Comparison of ENCODE assay signal across 9 mouse cellular contexts in genomic region chr13:35771968-35772382, GRCm38 (mm10).
DNase-seq lines count a peak whose midpoint lies in the region; ATAC-seq and TF ChIP-seq lines count a peak whose summit lies in the region.
"Had no signal": no experiment of that assay in that cellular context is flagged by ENCODE, and none has a peak within 500 bp of the region (broad histone marks: within the 10 kb centered on the region; RNA-seq: fewer than 3 reads in every experiment).

No protein-coding gene starts in this region.

- no peaks in the 10 kb centered on the region for H3K27me3 ChIP-seq in neural tube, embryonic 11.5 days (ENCODE audit: control insufficient read depth, insufficient read depth, low read length)
- H3K27me3 ChIP-seq in neural tube, embryonic 15.5 days (replicated peaks), result no peaks in the 10 kb centered on the region
- no peaks in the 10 kb centered on the region for H3K27me3 ChIP-seq in kidney, embryonic 16.5 days (ENCODE audit: insufficient read depth, low read length)
- no peaks in the 10 kb centered on the region for H3K27me3 ChIP-seq in lung, embryonic 14.5 days (ENCODE audit: insufficient read depth, low read length)
- H3K27me3 ChIP-seq: heart, embryonic 13.5 days had no signal

- H3K27ac ChIP-seq in neural tube, embryonic 11.5 days (ENCODE audit: low read depth, low read length), result no peak overlapping the region
- no peak overlapping the region for H3K27ac ChIP-seq in neural tube, embryonic 15.5 days (replicated peaks)
- no peak overlapping the region for H3K27ac ChIP-seq in kidney, embryonic 16.5 days (ENCODE audit: low read length)
- H3K27ac ChIP-seq in lung, embryonic 14.5 days (ENCODE audit: low read depth), result no peak overlapping the region
- H3K27ac ChIP-seq: heart, embryonic 13.5 days had no signal

- no peaks in the 10 kb centered on the region for H3K4me1 ChIP-seq in neural tube, embryonic 11.5 days (ENCODE audit: control insufficient read depth, insufficient read depth, low read length)
- no peaks in the 10 kb centered on the region for H3K4me1 ChIP-seq in neural tube, embryonic 15.5 days
- H3K4me1 ChIP-seq in kidney, embryonic 16.5 days (ENCODE audit: insufficient read depth, low read length), result 0 out of 2 replicates have a peak, but pooled peaks cover 4% of the 10 kb centered on the region
- H3K4me1 ChIP-seq in lung, embryonic 14.5 days (ENCODE audit: insufficient read depth), result 0 out of 2 replicates have a peak, but pooled peaks cover 5% of the 10 kb centered on the region

- H3K9me3 ChIP-seq in neural tube, embryonic 11.5 days (ENCODE audit: control insufficient read depth, low read length), result no peaks in the 10 kb centered on the region
- H3K9me3 ChIP-seq in neural tube, embryonic 15.5 days (replicated peaks), result no peaks in the 10 kb centered on the region
- no peaks in the 10 kb centered on the region for H3K9me3 ChIP-seq in kidney, embryonic 16.5 days (ENCODE audit: low read length)
- H3K9me3 ChIP-seq in lung, embryonic 14.5 days (ENCODE audit: low read depth, low read length), result no peaks in the 10 kb centered on the region

- WGBS in neural tube, embryonic 11.5 days, result 77% methylated on average over 9 of the region's 9 CpGs
- WGBS in neural tube, embryonic 15.5 days, result 61% methylated on average over 9 of the region's 9 CpGs
- WGBS in kidney, embryonic 16.5 days, result 70% methylated on average over 9 of the region's 9 CpGs
- WGBS in lung, embryonic 14.5 days, result 72% methylated on average over 9 of the region's 9 CpGs

- no peaks in the 10 kb centered on the region for H3K36me3 ChIP-seq in neural tube, embryonic 11.5 days (ENCODE audit: control insufficient read depth, insufficient read depth, low read length)
- H3K36me3 ChIP-seq in neural tube, embryonic 15.5 days, result no peaks in the 10 kb centered on the region
- no peaks in the 10 kb centered on the region; the same call in 1 of the 2 replicates for H3K36me3 ChIP-seq in kidney, embryonic 16.5 days (ENCODE audit: insufficient read depth, low read length)
- H3K36me3 ChIP-seq in lung, embryonic 14.5 days (ENCODE audit: insufficient read depth), result no peaks in the 10 kb centered on the region
- H3K36me3 ChIP-seq: heart, embryonic 13.5 days had no signal

- peak; percentile 53 for TF ChIP-seq CTCF in lung, embryonic 14.5 days (IDR thresholded peaks at IDR 0.05; ENCODE audit: low read depth)

- no peak overlapping the region for H3K4me2 ChIP-seq in neural tube, embryonic 11.5 days (ENCODE audit: low read depth)
- H3K4me2 ChIP-seq in neural tube, embryonic 15.5 days, result no peak overlapping the region
- no peak overlapping the region for H3K4me2 ChIP-seq in kidney, embryonic 16.5 days (replicated peaks; ENCODE audit: low read depth, low read length)
- H3K4me2 ChIP-seq in lung, embryonic 14.5 days, result no peak overlapping the region
- H3K4me2 ChIP-seq: heart, embryonic 13.5 days had no signal

- DNase-seq in adrenal gland, adult 18-20 months (ENCODE audit: low spot score in 2 of 2), result peak; percentile 33 to 36
- no peak for DNase-seq in adrenal gland, adult 8-10 months
- peak; percentile 31 for DNase-seq in neural tube, embryonic 11.5 days (ENCODE audit: low spot score)
- DNase-seq in cerebellum, postnatal 36 days, result peak; percentile 61 to 64
- peak; percentile 46 for DNase-seq in lung, embryonic 14.5 days
- peak; percentile 29 to 57 for DNase-seq in spleen, postnatal 14 days (ENCODE audit: low spot score in 2 of 2)

- no peak overlapping the region for H3K4me3 ChIP-seq in neural tube, embryonic 11.5 days (ENCODE audit: low read depth, low read length)
- H3K4me3 ChIP-seq in neural tube, embryonic 15.5 days (replicated peaks), result no peak overlapping the region
- H3K4me3 ChIP-seq in kidney, embryonic 16.5 days (ENCODE audit: low read length), result no peak overlapping the region
- no peak overlapping the region for H3K4me3 ChIP-seq in lung, embryonic 14.5 days (ENCODE audit: low read depth, low read length)
- H3K4me3 ChIP-seq: heart, embryonic 13.5 days had no signal

- H3K9ac ChIP-seq in neural tube, embryonic 11.5 days (ENCODE audit: low read length), result no peak overlapping the region
- H3K9ac ChIP-seq in neural tube, embryonic 15.5 days (replicated peaks), result no peak overlapping the region
- H3K9ac ChIP-seq in kidney, embryonic 16.5 days (replicated peaks; ENCODE audit: low read length), result no peak overlapping the region
- no peak overlapping the region for H3K9ac ChIP-seq in lung, embryonic 14.5 days
- H3K9ac ChIP-seq: heart, embryonic 13.5 days had no signal

- no peak for ATAC-seq in neural tube, embryonic 11.5 days (ENCODE audit: insufficient read depth, low FRiP score, low TSS enrichment)
- ATAC-seq in neural tube, embryonic 15.5 days (ENCODE audit: low FRiP score), result no peak
- 0 out of 2 replicates have a peak, but pooled peaks have one; percentile 15 for ATAC-seq in kidney, embryonic 16.5 days (ENCODE audit: low FRiP score, low TSS enrichment)
- ATAC-seq in lung, embryonic 14.5 days (ENCODE audit: insufficient read depth), result no peak
